Mouse (Mus musculus): ENCODE measurements around the gene Olfr342. TPM values are rescaled to one million over a fixed set of nuclear protein-coding genes. Genes with fewer than 3 reads are reported as not detected.

Gene Olfr342
- polyA plus RNA-seq (2012; rRNA removed; ENCODE audit: low replicate concordance), result not detected in 2 replicates

GRCm38 (mm10) chr2:36524698-36525097, at the start of gene Olfr342:
TSS of gene Olfr342 (plus strand) at chr2:36524998.

GRCm38 (mm10) chr2:36482368-36482767, 42.4 kb upstream of the Olfr342 start, which contains the start of gene Olfr341:
TSS of gene Olfr341 (minus strand) at chr2:36482468.

GRCm38 (mm10) chr2:36566362-36566761, 41.6 kb downstream of the Olfr342 start, which contains the start of gene Olfr344:
TSS of gene Olfr344 (plus strand) at chr2:36566662.

Other genes starting within 250 kb of the Olfr342 start
- gene Olfr338, start 151.5 kb upstream of the Olfr342 start, polyA plus RNA-seq (2012; rRNA removed; ENCODE audit: low replicate concordance), result not detected in 2 replicates
- not detected in 2 replicates for gene Olfr339, start 106.1 kb upstream of the Olfr342 start, polyA plus RNA-seq (2012; rRNA removed; ENCODE audit: low replicate concordance)
- gene Olfr340, start 72.4 kb upstream of the Olfr342 start, polyA plus RNA-seq (2012; rRNA removed; ENCODE audit: low replicate concordance), result not detected in 2 replicates
- not detected in 2 replicates for gene Olfr341, start 42.5 kb upstream of the Olfr342 start, polyA plus RNA-seq (2012; rRNA removed; ENCODE audit: low replicate concordance)
- gene Olfr344, start 41.7 kb downstream of the Olfr342 start, polyA plus RNA-seq (2012; rRNA removed; ENCODE audit: low replicate concordance), result not detected in 2 replicates
- gene Olfr345, start 115.0 kb downstream of the Olfr342 start, polyA plus RNA-seq (2012; rRNA removed; ENCODE audit: low replicate concordance), result not detected in 2 replicates
- gene Olfr346, start 160.8 kb downstream of the Olfr342 start, polyA plus RNA-seq (2012; rRNA removed; ENCODE audit: low replicate concordance), result not detected in 2 replicates
- gene Olfr347, start 206.9 kb downstream of the Olfr342 start, polyA plus RNA-seq (2012; rRNA removed; ENCODE audit: low replicate concordance), result not detected in 2 replicates